Mouse (Mus musculus): ENCODE measurements around the gene Vdr. TPM values are rescaled to one million over a fixed set of nuclear protein-coding genes. Genes with fewer than 3 reads are reported as not detected.

Vdr gene
- polyA plus RNA-seq, 1 experiment from 2014 or later, result 20.6 TPM

GRCm38 (mm10) chr15:97822545-97823228 is 87.7 kb downstream of the Vdr start:
- ATAC-seq (replicated peaks; ENCODE audit: low FRiP score, low read depth), result no peak
- no peak overlapping the region for H3K9ac ChIP-seq (ENCODE audit: low read depth, low read length)
- H3K4me2 ChIP-seq (ENCODE audit: low read length), result no peak overlapping the region
- peak; percentile 19 for DNase-seq (ENCODE audit: low spot score)
- H3K4me3 ChIP-seq (replicated peaks; ENCODE audit: low read depth, low read length), result no peak overlapping the region
- no peaks in the 10 kb centered on the region for H3K27me3 ChIP-seq (ENCODE audit: insufficient read depth, low read length)
- no peaks in the 10 kb centered on the region for H3K9me3 ChIP-seq (replicated peaks; ENCODE audit: low read length)
- H3K4me1 ChIP-seq (replicated peaks; ENCODE audit: insufficient read depth, low read length), result peaks cover 61% of the 10 kb centered on the region
- H3K27ac ChIP-seq, result peak overlapping the region; percentile 84; the same call in 1 of the 2 replicates
- 32% methylated on average over 11 of the region's 12 CpGs for WGBS
- 0 out of 2 replicates have a peak, but pooled peaks cover 14% of the 10 kb centered on the region for H3K36me3 ChIP-seq (ENCODE audit: insufficient read depth, low read length)
- no peak; the same call in 1 of the 2 replicates for TF ChIP-seq CTCF (IDR thresholded peaks at IDR 0.05; ENCODE audit: low read depth)

DNA sequence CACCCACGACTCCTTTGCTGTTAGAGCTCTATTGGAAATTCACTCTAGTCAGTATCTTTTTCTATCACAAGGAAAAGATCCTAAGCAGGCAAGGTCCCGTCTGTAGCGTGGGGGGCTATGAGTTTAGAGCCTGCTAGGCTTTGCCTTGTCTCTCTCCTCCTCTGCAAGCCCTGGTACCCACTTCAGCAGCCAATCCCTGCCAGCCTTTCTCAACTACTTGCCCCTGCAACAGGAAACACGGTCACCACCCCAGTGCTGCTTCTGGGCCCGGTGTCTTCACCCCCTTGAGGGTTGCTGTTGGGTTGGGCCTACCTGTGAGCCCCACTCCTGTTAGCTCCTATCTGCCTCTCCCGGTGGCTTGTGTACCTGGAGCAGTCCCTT is 88.5 kb downstream of the Vdr start:
- no peak for TF ChIP-seq CTCF (IDR thresholded peaks at IDR 0.05; ENCODE audit: low read depth)
- H3K27ac ChIP-seq, result peak overlapping the region; percentile 84
- no peaks in the 10 kb centered on the region for H3K9me3 ChIP-seq (replicated peaks; ENCODE audit: low read length)
- H3K4me2 ChIP-seq (ENCODE audit: low read length), result 0 out of 2 replicates have a peak overlapping the region, but pooled peaks have one; percentile 7
- no peak for DNase-seq (ENCODE audit: low spot score)
- no peaks in the 10 kb centered on the region for H3K27me3 ChIP-seq (ENCODE audit: insufficient read depth, low read length)
- H3K4me3 ChIP-seq (replicated peaks; ENCODE audit: low read depth, low read length), result no peak overlapping the region
- peaks cover 61% of the 10 kb centered on the region for H3K4me1 ChIP-seq (replicated peaks; ENCODE audit: insufficient read depth, low read length)
- no peak for ATAC-seq (replicated peaks; ENCODE audit: low FRiP score, low read depth)
- 52% methylated on average over 6 of the region's 6 CpGs for WGBS
- H3K36me3 ChIP-seq (ENCODE audit: insufficient read depth, low read length), result 0 out of 2 replicates have a peak, but pooled peaks cover 14% of the 10 kb centered on the region
- no peak overlapping the region for H3K9ac ChIP-seq (ENCODE audit: low read depth, low read length)

- Histone ChIP-seq H3K27me3 (ENCODE audit: insufficient read depth, low read length) (no peaks in the 10 kb centered on the region), H3K4me1 (replicated peaks; ENCODE audit: insufficient read depth, low read length) (peaks cover 57% of the 10 kb centered on the region), H3K9ac (ENCODE audit: low read depth, low read length) (no peak overlapping the region), H3K36me3 (ENCODE audit: insufficient read depth, low read length) (0 out of 2 replicates have a peak, but pooled peaks cover 12% of the 10 kb centered on the region), H3K27ac (peak overlapping the region; percentile 84), H3K4me2 (ENCODE audit: low read length) (peak overlapping the region; percentile 7; the same call in 1 of the 2 replicates), H3K4me3 (replicated peaks; ENCODE audit: low read depth, low read length) (no peak overlapping the region), H3K9me3 (replicated peaks; ENCODE audit: low read length) (no peaks in the 10 kb centered on the region)
- ATAC-seq (replicated peaks; ENCODE audit: low FRiP score, low read depth) (peak; percentile 50), DNase-seq (ENCODE audit: low spot score) (peak; percentile 80)
- TF ChIP-seq CTCF (IDR thresholded peaks at IDR 0.05; ENCODE audit: low read depth), result peak; percentile 25; the same call in 1 of the 2 replicates
- WGBS, result 22% methylated on average over 10 of the region's 10 CpGs
Observed at GRCm38 (mm10) chr15:97821321-97821982, 89.0 kb downstream of the Vdr start.

DNA sequence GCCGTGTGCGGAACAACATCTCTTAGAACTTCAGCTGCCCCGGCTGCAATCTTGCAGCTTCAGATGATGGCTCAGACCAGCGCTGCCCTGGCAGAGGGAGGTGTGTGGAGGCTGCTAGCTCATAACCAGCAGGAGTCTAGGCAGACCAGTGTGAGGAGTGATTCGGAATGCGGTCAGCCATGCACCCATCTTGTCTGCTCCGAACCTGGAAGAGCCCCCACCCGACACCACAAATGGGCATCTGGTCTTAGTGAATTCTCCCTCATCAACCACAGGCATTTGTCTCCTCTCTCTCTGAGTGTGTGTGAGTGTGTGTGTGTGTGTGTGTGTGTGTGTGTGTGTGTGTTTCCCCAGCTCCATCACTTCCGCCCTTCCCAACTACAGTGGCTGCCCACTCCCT is 90.5 kb downstream of the Vdr start:
- no peak for DNase-seq (ENCODE audit: low spot score)
- no peak overlapping the region for H3K4me3 ChIP-seq (replicated peaks; ENCODE audit: low read depth, low read length)
- H3K27me3 ChIP-seq (ENCODE audit: insufficient read depth, low read length), result no peaks in the 10 kb centered on the region
- WGBS, result 67% methylated on average over 9 of the region's 9 CpGs
- no peak overlapping the region for H3K4me2 ChIP-seq (ENCODE audit: low read length)
- ATAC-seq (replicated peaks; ENCODE audit: low FRiP score, low read depth), result no peak
- H3K9me3 ChIP-seq (replicated peaks; ENCODE audit: low read length), result no peaks in the 10 kb centered on the region
- H3K27ac ChIP-seq, result no peak overlapping the region
- no peak for TF ChIP-seq CTCF (IDR thresholded peaks at IDR 0.05; ENCODE audit: low read depth)
- H3K9ac ChIP-seq (ENCODE audit: low read depth, low read length), result no peak overlapping the region
- 0 out of 2 replicates have a peak, but pooled peaks cover 11% of the 10 kb centered on the region for H3K36me3 ChIP-seq (ENCODE audit: insufficient read depth, low read length)
- H3K4me1 ChIP-seq (replicated peaks; ENCODE audit: insufficient read depth, low read length), result peaks cover 47% of the 10 kb centered on the region

DNA sequence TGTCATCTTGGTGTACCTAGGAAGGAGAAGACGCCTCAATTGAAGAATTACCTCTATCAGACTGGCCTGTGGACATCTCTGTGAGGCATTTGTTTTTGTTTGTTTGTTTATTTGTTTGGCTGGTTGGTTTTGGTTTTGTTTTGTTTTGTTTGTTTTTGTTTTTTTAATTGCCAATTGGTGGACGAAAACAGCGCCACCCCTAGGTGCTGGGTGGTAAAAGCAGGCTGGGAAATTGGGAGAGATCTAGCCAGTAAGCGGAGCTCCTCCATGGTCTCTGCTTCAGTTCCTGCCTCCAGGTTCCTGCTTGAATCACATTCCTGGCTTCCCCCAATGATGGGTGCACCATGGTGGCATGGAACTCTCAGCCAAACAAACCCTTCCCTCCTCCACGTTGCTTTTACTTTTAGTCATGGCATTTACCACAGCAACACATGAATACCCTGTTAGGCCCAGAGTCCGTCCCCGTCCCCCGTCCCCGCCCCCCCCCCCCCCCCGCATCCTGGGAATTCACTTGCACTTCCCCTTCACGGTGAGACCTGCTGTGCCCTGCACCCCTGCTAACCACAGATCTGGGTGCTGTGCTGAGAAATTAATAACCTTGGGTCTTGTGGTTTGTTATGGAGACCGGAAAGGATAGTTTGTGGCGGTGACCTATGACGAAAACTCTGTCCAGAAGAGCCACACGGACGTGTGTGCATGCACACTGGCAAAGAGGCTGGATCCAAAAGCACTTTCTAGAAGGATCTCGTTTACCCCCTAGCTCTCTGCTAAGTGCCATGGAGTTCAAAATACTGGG is 94.0 kb downstream of the Vdr start:
- no peaks in the 10 kb centered on the region for H3K27me3 ChIP-seq (ENCODE audit: insufficient read depth, low read length)
- H3K4me2 ChIP-seq (ENCODE audit: low read length), result no peak overlapping the region
- H3K27ac ChIP-seq, result no peak overlapping the region
- no peaks in the 10 kb centered on the region for H3K9me3 ChIP-seq (replicated peaks; ENCODE audit: low read length)
- peak; percentile 27; the same call in 1 of the 2 replicates for TF ChIP-seq CTCF (IDR thresholded peaks at IDR 0.05; ENCODE audit: low read depth)
- 0 out of 2 replicates have a peak, but pooled peaks cover 3% of the 10 kb centered on the region for H3K36me3 ChIP-seq (ENCODE audit: insufficient read depth, low read length)
- DNase-seq (ENCODE audit: low spot score), result no peak
- no peak for ATAC-seq (replicated peaks; ENCODE audit: low FRiP score, low read depth)
- no peak overlapping the region for H3K9ac ChIP-seq (ENCODE audit: low read depth, low read length)
- H3K4me1 ChIP-seq (replicated peaks; ENCODE audit: insufficient read depth, low read length), result peaks cover 41% of the 10 kb centered on the region
- no peak overlapping the region for H3K4me3 ChIP-seq (replicated peaks; ENCODE audit: low read depth, low read length)
- WGBS, result 92% methylated on average over 16 of the region's 17 CpGs

GRCm38 (mm10) chr15:97815254-97815653 is 95.2 kb downstream of the Vdr start:
- Histone ChIP-seq H3K4me2 (ENCODE audit: low read length) (no peak overlapping the region), H3K4me1 (replicated peaks; ENCODE audit: insufficient read depth, low read length) (peaks cover 30% of the 10 kb centered on the region), H3K27me3 (ENCODE audit: insufficient read depth, low read length) (no peaks in the 10 kb centered on the region), H3K4me3 (replicated peaks; ENCODE audit: low read depth, low read length) (no peak overlapping the region), H3K9me3 (replicated peaks; ENCODE audit: low read length) (no peaks in the 10 kb centered on the region), H3K36me3 (ENCODE audit: insufficient read depth, low read length) (0 out of 2 replicates have a peak, but pooled peaks cover 3% of the 10 kb centered on the region), H3K27ac (peak overlapping the region; percentile 57; the same call in 1 of the 2 replicates), H3K9ac (ENCODE audit: low read depth, low read length) (no peak overlapping the region)
- DNase-seq (ENCODE audit: low spot score) (no peak), ATAC-seq (replicated peaks; ENCODE audit: low FRiP score, low read depth) (no peak)
- 91% methylated on average over 4 of the region's 4 CpGs for WGBS
- TF ChIP-seq CTCF (IDR thresholded peaks at IDR 0.05; ENCODE audit: low read depth), result no peak

Data from kidney, postnatal 0 days (tissue).